ENCODE assay signal across 8 mouse cellular contexts in the genomic region with DNA sequence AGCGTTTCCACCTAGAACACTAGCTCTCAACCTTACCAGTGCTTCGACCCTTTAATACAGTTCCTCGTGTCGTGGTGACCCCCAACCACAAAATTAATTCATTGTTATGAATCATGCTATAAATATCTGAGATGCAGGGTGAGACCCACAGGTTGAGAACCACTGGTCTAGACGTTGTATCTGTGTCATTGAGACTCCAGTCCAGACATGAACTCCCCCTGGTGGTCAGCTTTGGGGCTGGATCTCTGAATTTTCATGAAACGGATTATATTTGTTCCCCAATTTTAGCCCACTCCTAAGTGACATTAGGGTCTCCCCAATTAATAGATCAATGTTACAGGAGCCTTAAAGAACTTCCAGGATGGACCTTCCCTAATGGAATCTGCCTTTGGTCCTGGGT.
DNase-seq lines count a peak whose midpoint lies in the region; ATAC-seq and TF ChIP-seq lines count a peak whose summit lies in the region.

No protein-coding gene starts in this region.

- H3K4me2 ChIP-seq in forebrain, embryonic 11.5 days (ENCODE audit: low read depth, low read length, severe bottlenecking), result no peak overlapping the region
- no peak overlapping the region for H3K4me2 ChIP-seq in forebrain, embryonic 15.5 days (replicated peaks)
- no peak overlapping the region for H3K4me2 ChIP-seq in midbrain, embryonic 13.5 days (replicated peaks)
- no peak overlapping the region for H3K4me2 ChIP-seq in midbrain, embryonic 16.5 days (ENCODE audit: low read length)

- H3K4me3 ChIP-seq in forebrain, embryonic 11.5 days (ENCODE audit: low read depth, low read length), result no peak overlapping the region
- H3K4me3 ChIP-seq in forebrain, embryonic 15.5 days, result no peak overlapping the region
- H3K4me3 ChIP-seq in midbrain, embryonic 13.5 days (replicated peaks), result no peak overlapping the region
- no peak overlapping the region for H3K4me3 ChIP-seq in midbrain, embryonic 16.5 days (ENCODE audit: low read depth, low read length)
- H3K4me3 ChIP-seq in lung, adult 2 months (replicated peaks; ENCODE audit: extremely low read depth, low read depth, low read length), result no peak overlapping the region

- no peaks in the 10 kb centered on the region for H3K9me3 ChIP-seq in forebrain, embryonic 11.5 days (ENCODE audit: control insufficient read depth, low read length)
- H3K9me3 ChIP-seq in forebrain, embryonic 15.5 days, result no peaks in the 10 kb centered on the region
- no peaks in the 10 kb centered on the region for H3K9me3 ChIP-seq in midbrain, embryonic 13.5 days
- H3K9me3 ChIP-seq in midbrain, embryonic 16.5 days (replicated peaks; ENCODE audit: control insufficient read depth, low read length, poor library complexity, severe bottlenecking), result no peaks in the 10 kb centered on the region

- H3K27ac ChIP-seq in forebrain, embryonic 11.5 days (ENCODE audit: low read depth, low read length), result no peak overlapping the region
- no peak overlapping the region for H3K27ac ChIP-seq in forebrain, embryonic 15.5 days (replicated peaks)
- H3K27ac ChIP-seq in midbrain, embryonic 13.5 days, result no peak overlapping the region
- no peak overlapping the region for H3K27ac ChIP-seq in midbrain, embryonic 16.5 days (ENCODE audit: low read length)

- no peak for TF ChIP-seq POLR2A in lung, adult 2 months (IDR thresholded peaks at IDR 0.05; ENCODE audit: borderline replicate concordance, extremely low read depth, low read depth, low read length)

- no peak for ATAC-seq in forebrain, embryonic 11.5 days (replicated peaks; ENCODE audit: low FRiP score)
- ATAC-seq in forebrain, embryonic 15.5 days (replicated peaks), result no peak
- ATAC-seq in midbrain, embryonic 13.5 days, result 0 out of 2 replicates have a peak, but pooled peaks have one; percentile 30
- ATAC-seq in midbrain, embryonic 16.5 days, result no peak

- H3K36me3 ChIP-seq in forebrain, embryonic 11.5 days (ENCODE audit: control insufficient read depth, insufficient read depth, low read length), result no peaks in the 10 kb centered on the region
- no peaks in the 10 kb centered on the region for H3K36me3 ChIP-seq in forebrain, embryonic 15.5 days
- H3K36me3 ChIP-seq in midbrain, embryonic 13.5 days, result no peaks in the 10 kb centered on the region
- H3K36me3 ChIP-seq in midbrain, embryonic 16.5 days (ENCODE audit: control insufficient read depth, insufficient read depth, low read length), result no peaks in the 10 kb centered on the region

- no peaks in the 10 kb centered on the region for H3K4me1 ChIP-seq in forebrain, embryonic 11.5 days (replicated peaks; ENCODE audit: control insufficient read depth, insufficient read depth, low read length)
- no peaks in the 10 kb centered on the region for H3K4me1 ChIP-seq in forebrain, embryonic 15.5 days
- H3K4me1 ChIP-seq in midbrain, embryonic 13.5 days (replicated peaks), result no peaks in the 10 kb centered on the region; the same call in 1 of the 2 replicates
- H3K4me1 ChIP-seq in midbrain, embryonic 16.5 days (ENCODE audit: control insufficient read depth, insufficient read depth, low read length), result peaks cover 4% of the 10 kb centered on the region; the same call in 1 of the 2 replicates
- no peaks in the 10 kb centered on the region for H3K4me1 ChIP-seq in lung, adult 2 months (ENCODE audit: control insufficient read depth, insufficient read depth, low read length)

- H3K27me3 ChIP-seq in forebrain, embryonic 11.5 days (ENCODE audit: control insufficient read depth, insufficient read depth, low read length), result no peaks in the 10 kb centered on the region
- H3K27me3 ChIP-seq in forebrain, embryonic 15.5 days, result no peaks in the 10 kb centered on the region
- no peaks in the 10 kb centered on the region for H3K27me3 ChIP-seq in midbrain, embryonic 13.5 days
- H3K27me3 ChIP-seq in midbrain, embryonic 16.5 days (ENCODE audit: control insufficient read depth, insufficient read depth, low read depth, low read length), result no peaks in the 10 kb centered on the region

- intact Hi-C loops in gastrocnemius, postnatal 14 days (cut with DNase I; ENCODE audit: low total_unique reads), result loop anchor here (2.0 to 5.0 kb wide), 2 partner anchors 74 to 169 kb away; no protein-coding TSS in a partner anchor

- WGBS in forebrain, embryonic 11.5 days, result 69% methylated on average over 6 of the region's 6 CpGs
- 75% methylated on average over 6 of the region's 6 CpGs for WGBS in forebrain, embryonic 15.5 days
- WGBS in midbrain, embryonic 13.5 days, result 74% methylated on average over 6 of the region's 6 CpGs
- 73% methylated on average over 6 of the region's 6 CpGs for WGBS in midbrain, embryonic 16.5 days
- whole genome bisulfite sequencing in lung, adult 2 months, result 63% methylated on average over 6 of the region's 6 CpGs

- peak; percentile 55 for TF ChIP-seq CTCF in lung, adult 2 months (IDR thresholded peaks at IDR 0.05; ENCODE audit: insufficient read depth, low read length)

- DNase-seq in forebrain, embryonic 11.5 days (ENCODE audit: low spot score), result peak; percentile 59
- DNase-seq in adrenal gland, adult 2 months, result peak; percentile 45
- DNase-seq in gastrocnemius, postnatal 14 days, result peak; percentile 31
- DNase-seq in lung, adult 2 months, result peak; percentile 41
- DNase-seq in thymus, postnatal 10 days (ENCODE audit: low spot score in 2 of 2), result peak; percentile 10 to 53

- no peak overlapping the region for H3K9ac ChIP-seq in forebrain, embryonic 11.5 days (ENCODE audit: low read length)
- no peak overlapping the region for H3K9ac ChIP-seq in forebrain, embryonic 15.5 days (replicated peaks)
- H3K9ac ChIP-seq in midbrain, embryonic 13.5 days (replicated peaks), result no peak overlapping the region
- no peak overlapping the region for H3K9ac ChIP-seq in midbrain, embryonic 16.5 days (ENCODE audit: low read depth, low read length)
